Mouse (Mus musculus) Patski (cell line): ENCODE measurements around the gene Hdgfl2. TPM values are rescaled to one million over a fixed set of nuclear protein-coding genes. Genes with fewer than 3 reads are reported as not detected.

Source experiments
- ATAC-seq: fragments of 100-300 bp; one replicate; pipeline ENCODE4 v1.8.0; 2021
- CTCF ChIA-PET: fragments of 350-600 bp; sonication (Branson Sonifier 250); formaldehyde crosslinking; loops from one replicate; lab custom pipeline; 2022; ENCODE audit warnings: inconsistent platforms; lab: Charles Lee
- POLR2A ChIA-PET: fragments of 350-600 bp; sonication (Branson Sonifier 250); formaldehyde crosslinking; loops from one replicate; lab custom pipeline; 2022; ENCODE audit warnings: antibody characterized with exemption, inconsistent platforms; lab: Charles Lee
- DNase-seq: peaks from one replicate; pipeline ENCODE4 v3.0.0-alpha.2; 2011; ENCODE audit warnings: low read depth, low spot score
- H3K27me3 ChIP-seq: fragments of 371-371 bp; one replicate; pipeline ENCODE4 v1.5.1; 2021
- CTCF ChIP-seq: fragments of 100-300 bp; IDR thresholded peaks from one replicate; pipeline ENCODE4 v1.5.1; 2021
- in situ Hi-C: fragments of 300-500 bp; cut with MboI; formaldehyde crosslinking; loops from 3 replicates; pipeline ENCODE4 v1.11.1; 2018; ENCODE audit warnings: low pct_unique_long_range_greater_than_20kb, mixed read lengths
- polyA plus RNA-seq: library from polyadenylated mRNA; unstranded; gene quantifications from one replicate; pipeline ENCODE4 v1.2.3, GENCODE M21; 2021

Hdgfl2 gene
- polyA plus RNA-seq, 1 experiment from 2014 or later: 117 TPM

GRCm38 (mm10) chr17:56148790-56149618 is 69.6 kb downstream of the Hdgfl2 start:
- CTCF ChIA-PET: interaction anchor here (1.4 kb wide), 3 partner anchors 11 to 18 kb away, joined by 3 to 5 read pairs (median 4); no protein-coding TSS in a partner anchor
- DNase-seq (no peak), ATAC-seq (no peak)
- POLR2A ChIA-PET: no interaction called here
- peaks cover 75% of the 10 kb centered on the region for H3K27me3 ChIP-seq
- no peak for TF ChIP-seq CTCF
- in situ Hi-C loops: no loop called here

GRCm38 (mm10) chr17:56149897-56150296 is 70.5 kb downstream of the Hdgfl2 start:
- ChIA-PET CTCF (interaction anchor here (1.0 to 1.4 kb wide), 4 partner anchors 10 to 19 kb away, joined by 3 to 5 read pairs (median 4); no protein-coding TSS in a partner anchor), POLR2A (no interaction called here)
- in situ Hi-C loops: no loop called here
- ATAC-seq: no peak
- no peak for DNase-seq
- H3K27me3 ChIP-seq: peaks cover 67% of the 10 kb centered on the region
- TF ChIP-seq CTCF: no peak

Other genes with a start within 250 kb of the Hdgfl2 start
- 6.5 TPM for gene Zfp119a, start 200.7 kb upstream of the Hdgfl2 start, polyA plus RNA-seq
- 6.8 TPM for gene Zfp959, start 187.5 kb upstream of the Hdgfl2 start, polyA plus RNA-seq
- gene Zfp119b, start 130.1 kb upstream of the Hdgfl2 start, polyA plus RNA-seq: 4.9 TPM
- gene Ebi3, start 127.0 kb upstream of the Hdgfl2 start, polyA plus RNA-seq: not detected
- 15.0 TPM for gene Yju2, start 120.5 kb upstream of the Hdgfl2 start, polyA plus RNA-seq
- gene Shd, start 109.2 kb upstream of the Hdgfl2 start, polyA plus RNA-seq: not detected
- 26.2 TPM for gene Fsd1, start 93.1 kb upstream of the Hdgfl2 start, polyA plus RNA-seq
- gene Stap2, start 74.0 kb upstream of the Hdgfl2 start, polyA plus RNA-seq: 14.2 TPM
- 174 TPM for gene Mpnd, start 73.9 kb upstream of the Hdgfl2 start, polyA plus RNA-seq
- 85.2 TPM for gene Sh3gl1, start 43.0 kb upstream of the Hdgfl2 start, polyA plus RNA-seq
- 18.0 TPM for gene Chaf1a, start 39.2 kb upstream of the Hdgfl2 start, polyA plus RNA-seq
- 66.0 TPM for gene Ubxn6, start 4.6 kb upstream of the Hdgfl2 start, polyA plus RNA-seq
- gene Plin4, start 30.2 kb downstream of the Hdgfl2 start, polyA plus RNA-seq: 7.1 TPM
- 0.55 TPM for gene Plin5, start 38.0 kb downstream of the Hdgfl2 start, polyA plus RNA-seq
- 0.08 TPM for gene Lrg1, start 42.4 kb downstream of the Hdgfl2 start, polyA plus RNA-seq
- gene Sema6b, start 60.7 kb downstream of the Hdgfl2 start, polyA plus RNA-seq: 2.0 TPM
- gene Tnfaip8l1, start 82.8 kb downstream of the Hdgfl2 start, polyA plus RNA-seq: 2.0 TPM
- gene Mydgf, start 104.3 kb downstream of the Hdgfl2 start, polyA plus RNA-seq: 96.5 TPM
- 58.5 TPM for gene Dpp9, start 139.3 kb downstream of the Hdgfl2 start, polyA plus RNA-seq
- gene Fem1a, start 177.2 kb downstream of the Hdgfl2 start, polyA plus RNA-seq: 17.2 TPM
- 23.9 TPM for gene Ticam1, start 197.2 kb downstream of the Hdgfl2 start, polyA plus RNA-seq
- 82.5 TPM for gene Plin3, start 213.2 kb downstream of the Hdgfl2 start, polyA plus RNA-seq
- gene Arrdc5, start 220.7 kb downstream of the Hdgfl2 start, polyA plus RNA-seq: not detected
- 44.3 TPM for gene Uhrf1, start 223.7 kb downstream of the Hdgfl2 start, polyA plus RNA-seq
- 29.1 TPM for gene Kdm4b, start 246.4 kb downstream of the Hdgfl2 start, polyA plus RNA-seq